Mouse (Mus musculus): ENCODE measurements at regions not wholly inside any gene's neighbourhood (a gene's known extent, or its start where the extent isn't known, plus 50 kb on each side); places are given as distances from the start of the nearest gene placed in this dataset.

DNA sequence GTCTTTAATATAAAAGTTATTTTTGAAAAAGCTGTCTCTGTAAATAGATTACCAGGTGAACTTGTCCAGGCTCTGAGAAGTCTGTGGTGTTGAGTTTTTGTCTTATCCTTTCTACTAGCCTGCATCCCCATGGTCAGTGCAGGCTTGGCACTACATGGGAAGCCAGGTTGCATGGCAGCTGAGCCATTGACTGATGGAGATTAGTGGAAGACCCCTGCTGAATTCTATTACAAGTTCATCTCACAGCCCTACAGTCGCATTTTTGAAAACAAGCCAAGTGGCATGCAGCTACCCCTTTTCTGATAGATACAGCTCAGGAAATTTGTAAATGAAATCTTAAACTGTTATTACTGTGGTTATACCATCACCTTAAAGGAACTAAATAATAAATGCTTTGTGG, 101.2 kb upstream of the Fam184a start:
- WGBS = 91% methylated on average over 1 of the region's 1 CpGs
- Histone ChIP-seq H3K4me2 (ENCODE audit: low read length) (no peak overlapping the region), H3K27ac (no peak overlapping the region), H3K27me3 (ENCODE audit: insufficient read depth, low read length) (no peaks in the 10 kb centered on the region), H3K9me3 (replicated peaks; ENCODE audit: low read length) (no peaks in the 10 kb centered on the region), H3K4me3 (replicated peaks; ENCODE audit: low read depth, low read length) (no peak overlapping the region), H3K9ac (ENCODE audit: low read depth, low read length) (no peak overlapping the region), H3K4me1 (replicated peaks; ENCODE audit: insufficient read depth, low read length) (no peaks in the 10 kb centered on the region), H3K36me3 (ENCODE audit: insufficient read depth, low read length) (no peaks in the 10 kb centered on the region)
- no peak for TF ChIP-seq CTCF (IDR thresholded peaks at IDR 0.05; ENCODE audit: low read depth)
- DNase-seq (ENCODE audit: low spot score) (no peak), ATAC-seq (replicated peaks; ENCODE audit: low FRiP score, low read depth) (no peak)

DNA sequence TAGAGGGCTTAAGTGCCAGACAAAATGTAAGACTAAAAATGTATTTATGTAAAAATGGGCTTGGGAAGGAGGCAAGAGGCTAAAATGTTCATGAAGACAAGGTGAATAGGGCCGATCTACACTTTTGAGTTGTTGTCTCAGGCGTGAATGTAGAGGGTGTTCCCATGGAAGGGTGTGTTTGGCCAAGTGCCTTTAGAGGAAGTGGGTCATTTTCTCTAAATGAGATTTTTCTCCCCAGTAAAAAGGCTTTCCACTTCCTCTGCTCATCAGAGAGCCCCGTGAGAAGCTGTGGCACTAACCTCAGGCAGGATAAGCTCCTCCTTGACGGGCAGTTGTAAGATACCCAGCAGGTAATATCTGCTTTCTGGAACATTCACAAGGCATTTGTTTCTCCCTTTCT, 99.6 kb upstream of the Fam184a start:
- DNase-seq (ENCODE audit: low spot score) (no peak), ATAC-seq (replicated peaks; ENCODE audit: low FRiP score, low read depth) (no peak)
- no peaks in the 10 kb centered on the region for H3K27me3 ChIP-seq (ENCODE audit: insufficient read depth, low read length)
- no peaks in the 10 kb centered on the region for H3K4me1 ChIP-seq (replicated peaks; ENCODE audit: insufficient read depth, low read length)
- no peaks in the 10 kb centered on the region for H3K36me3 ChIP-seq (ENCODE audit: insufficient read depth, low read length)
- 68% methylated on average over 4 of the region's 4 CpGs for WGBS
- no peak overlapping the region for H3K27ac ChIP-seq
- no peak overlapping the region for H3K4me2 ChIP-seq (ENCODE audit: low read length)
- no peak overlapping the region for H3K4me3 ChIP-seq (replicated peaks; ENCODE audit: low read depth, low read length)
- H3K9me3 ChIP-seq (replicated peaks; ENCODE audit: low read length) = no peaks in the 10 kb centered on the region
- no peak overlapping the region for H3K9ac ChIP-seq (ENCODE audit: low read depth, low read length)
- no peak for TF ChIP-seq CTCF (IDR thresholded peaks at IDR 0.05; ENCODE audit: low read depth)

DNA sequence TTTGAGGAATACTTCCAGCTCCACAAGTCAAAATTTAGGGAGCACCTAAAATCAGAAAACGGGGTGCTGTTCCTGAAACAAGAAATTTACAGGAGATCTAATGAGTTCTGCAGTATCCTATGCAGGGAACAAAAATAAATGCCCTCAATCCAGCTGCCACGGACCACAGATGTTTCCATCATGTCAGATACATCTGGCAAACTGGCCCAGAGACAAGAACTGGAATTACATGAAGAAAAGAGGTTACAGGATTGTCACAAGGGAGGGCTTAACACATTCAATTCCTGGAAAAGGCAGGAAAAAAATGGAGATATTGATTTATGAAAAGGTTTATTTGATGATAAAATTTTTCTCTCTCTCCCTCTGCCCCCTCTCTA, 62.3 kb upstream of the Fam184a start:
- no peak overlapping the region for H3K4me2 ChIP-seq (ENCODE audit: low read length)
- no peaks in the 10 kb centered on the region for H3K4me1 ChIP-seq (replicated peaks; ENCODE audit: insufficient read depth, low read length)
- no peak overlapping the region for H3K9ac ChIP-seq (ENCODE audit: low read depth, low read length)
- no peaks in the 10 kb centered on the region for H3K27me3 ChIP-seq (ENCODE audit: insufficient read depth, low read length)
- 59% methylated on average over 2 of the region's 2 CpGs for WGBS
- H3K36me3 ChIP-seq (ENCODE audit: insufficient read depth, low read length) = no peaks in the 10 kb centered on the region
- no peak overlapping the region for H3K27ac ChIP-seq
- no peak overlapping the region for H3K4me3 ChIP-seq (replicated peaks; ENCODE audit: low read depth, low read length)
- H3K9me3 ChIP-seq (replicated peaks; ENCODE audit: low read length) = no peaks in the 10 kb centered on the region
- ATAC-seq (replicated peaks; ENCODE audit: low FRiP score, low read depth) = no peak
- TF ChIP-seq CTCF (IDR thresholded peaks at IDR 0.05; ENCODE audit: low read depth) = no peak
- no peak for DNase-seq (ENCODE audit: low spot score)

DNA sequence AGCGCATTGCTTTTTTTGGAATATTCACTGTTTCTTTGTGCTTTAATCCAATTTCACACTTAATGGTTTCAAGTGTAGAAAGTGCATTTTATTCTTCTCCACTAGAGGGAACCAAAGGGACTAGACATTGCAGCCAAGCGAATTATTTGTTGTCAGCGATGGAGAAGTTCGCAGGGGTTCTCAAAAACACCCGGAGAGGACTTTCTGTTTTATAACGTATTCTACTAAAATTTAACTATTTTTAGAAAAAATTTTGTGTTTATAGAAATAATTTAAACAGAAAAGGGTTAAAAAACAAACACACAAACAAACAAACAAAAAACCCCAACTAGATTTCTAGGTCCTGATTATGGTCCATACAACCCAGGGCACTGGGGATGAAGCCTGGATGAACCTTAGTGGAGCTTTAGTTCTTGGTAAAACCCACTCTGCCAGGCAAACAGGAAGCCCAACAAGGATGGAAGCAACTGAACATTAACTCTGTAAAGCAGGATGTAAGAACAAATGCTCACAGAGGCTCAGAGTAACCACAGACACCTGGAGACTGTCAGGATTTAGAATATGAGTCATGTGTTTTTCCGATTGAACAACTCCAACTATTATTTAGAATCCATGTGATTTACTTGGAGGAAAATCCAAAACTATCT, 61.8 kb upstream of the Fam184a start:
- ATAC-seq (replicated peaks; ENCODE audit: low FRiP score, low read depth) = no peak
- Histone ChIP-seq H3K4me2 (ENCODE audit: low read length) (no peak overlapping the region), H3K27ac (no peak overlapping the region), H3K9me3 (replicated peaks; ENCODE audit: low read length) (no peaks in the 10 kb centered on the region), H3K27me3 (ENCODE audit: insufficient read depth, low read length) (no peaks in the 10 kb centered on the region), H3K9ac (ENCODE audit: low read depth, low read length) (no peak overlapping the region), H3K4me1 (replicated peaks; ENCODE audit: insufficient read depth, low read length) (no peaks in the 10 kb centered on the region), H3K4me3 (replicated peaks; ENCODE audit: low read depth, low read length) (no peak overlapping the region), H3K36me3 (ENCODE audit: insufficient read depth, low read length) (no peaks in the 10 kb centered on the region)
- WGBS = 19% methylated on average over 7 of the region's 7 CpGs
- peak; percentile 80 for TF ChIP-seq CTCF (IDR thresholded peaks at IDR 0.05; ENCODE audit: low read depth)
- peak; percentile 77 for DNase-seq (ENCODE audit: low spot score)

DNA sequence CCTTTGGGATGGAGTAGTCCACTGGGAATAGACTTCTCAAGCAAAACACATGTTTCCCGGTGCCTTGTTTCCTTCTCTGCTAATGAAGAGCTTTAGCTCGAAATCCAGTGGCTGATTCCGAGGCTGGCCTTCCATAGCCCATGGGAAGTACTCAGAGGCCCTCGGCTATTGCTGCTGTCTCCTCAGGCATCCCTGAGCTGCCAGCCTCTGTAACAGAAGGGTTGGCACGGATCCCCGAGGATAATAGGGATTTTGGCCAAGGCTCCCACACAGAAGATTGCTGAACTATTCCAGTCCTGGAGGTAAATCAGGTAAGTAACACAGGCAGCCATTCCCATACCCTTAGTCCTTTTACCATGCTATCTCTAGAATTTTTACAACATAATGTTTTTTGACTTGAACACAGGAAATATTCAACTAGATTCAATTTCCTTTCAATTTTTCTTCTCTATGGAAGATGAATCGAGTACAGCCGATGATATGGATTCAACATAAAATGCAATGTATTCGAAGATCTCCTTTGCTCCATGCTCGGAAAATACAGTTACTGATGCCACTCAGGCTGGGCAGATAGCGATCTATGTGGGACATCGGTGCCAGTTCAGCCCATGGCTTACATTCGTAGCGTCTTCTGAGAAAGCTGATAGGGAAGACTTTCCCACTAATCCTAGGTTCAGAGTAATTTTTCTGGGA, 61.1 kb upstream of the Fam184a start:
- WGBS = 75% methylated on average over 14 of the region's 14 CpGs
- Histone ChIP-seq H3K4me3 (replicated peaks; ENCODE audit: low read depth, low read length) (no peak overlapping the region), H3K27me3 (ENCODE audit: insufficient read depth, low read length) (no peaks in the 10 kb centered on the region), H3K9me3 (replicated peaks; ENCODE audit: low read length) (no peaks in the 10 kb centered on the region), H3K27ac (no peak overlapping the region), H3K4me1 (replicated peaks; ENCODE audit: insufficient read depth, low read length) (no peaks in the 10 kb centered on the region), H3K4me2 (ENCODE audit: low read length) (no peak overlapping the region), H3K9ac (ENCODE audit: low read depth, low read length) (no peak overlapping the region), H3K36me3 (ENCODE audit: insufficient read depth, low read length) (no peaks in the 10 kb centered on the region)
- ATAC-seq (replicated peaks; ENCODE audit: low FRiP score, low read depth) (no peak), DNase-seq (ENCODE audit: low spot score) (no peak)
- TF ChIP-seq CTCF (IDR thresholded peaks at IDR 0.05; ENCODE audit: low read depth) = no peak

DNA sequence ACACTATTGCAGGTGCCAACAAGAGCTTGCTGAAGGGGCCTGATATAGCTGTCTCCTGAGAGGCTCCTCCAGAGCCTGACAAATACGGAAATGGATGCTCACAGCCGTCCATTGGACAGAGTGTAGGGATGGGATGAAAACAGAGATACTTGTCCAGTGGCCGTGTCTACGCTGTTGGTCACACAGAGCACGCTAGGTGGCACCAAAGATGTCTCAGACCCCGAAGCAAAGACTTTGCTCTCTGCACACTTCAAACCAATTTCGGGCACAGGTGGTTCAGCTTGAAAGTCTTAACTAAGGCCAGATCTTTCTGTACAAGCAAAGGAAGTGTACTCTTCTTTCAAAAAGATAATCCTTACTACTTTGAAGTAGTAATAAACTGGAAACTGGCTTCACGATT, 55.8 kb upstream of the Fam184a start:
- H3K27me3 ChIP-seq (ENCODE audit: insufficient read depth, low read length) = no peaks in the 10 kb centered on the region
- no peaks in the 10 kb centered on the region for H3K4me1 ChIP-seq (replicated peaks; ENCODE audit: insufficient read depth, low read length)
- no peak overlapping the region for H3K27ac ChIP-seq
- no peak overlapping the region for H3K4me2 ChIP-seq (ENCODE audit: low read length)
- no peak overlapping the region for H3K4me3 ChIP-seq (replicated peaks; ENCODE audit: low read depth, low read length)
- TF ChIP-seq CTCF (IDR thresholded peaks at IDR 0.05; ENCODE audit: low read depth) = peak; percentile 44; the same call in 1 of the 2 replicates
- H3K9me3 ChIP-seq (replicated peaks; ENCODE audit: low read length) = no peaks in the 10 kb centered on the region
- H3K9ac ChIP-seq (ENCODE audit: low read depth, low read length) = no peak overlapping the region
- DNase-seq (ENCODE audit: low spot score) = no peak
- no peaks in the 10 kb centered on the region for H3K36me3 ChIP-seq (ENCODE audit: insufficient read depth, low read length)
- 63% methylated on average over 8 of the region's 8 CpGs for WGBS
- no peak; the same call in 1 of the 2 replicates for ATAC-seq (replicated peaks; ENCODE audit: low FRiP score, low read depth)
